Mouse (Mus musculus) stomach, embryonic 16.5 days (tissue): Measurements from ENCODE around the gene Rubcn. TPM values are rescaled to one million over a fixed set of nuclear protein-coding genes. Genes with fewer than 3 reads are reported as not detected.

ENCODE experiments used
- ATAC-seq: fragments of 200-750 bp; cut with Nextera tagmentation; 2 replicates; pipeline ENCODE4 v1.8.0; 2017; ENCODE audit warnings: moderate number of reproducible peaks, moderate TSS enrichment; ENCODE audit not compliant: insufficient read depth, low FRiP score
- H3K27ac ChIP-seq: fragments of 300-500 bp; sonication (generic); 2 replicates; pipeline ENCODE4 v1.5.1; 2014; ENCODE audit warnings: low read length
- H3K27me3 ChIP-seq: fragments of 300-500 bp; sonication (generic); 2 replicates; pipeline ENCODE4 v1.6.1; 2014; ENCODE audit warnings: low read length, control low read depth, mixed read lengths; ENCODE audit not compliant: control insufficient read depth, insufficient read depth
- H3K36me3 ChIP-seq: fragments of 300-500 bp; sonication (generic); 2 replicates; pipeline ENCODE4 v1.6.1; 2014; ENCODE audit warnings: low read length; ENCODE audit not compliant: control insufficient read depth, insufficient read depth
- H3K4me1 ChIP-seq: fragments of 300-500 bp; sonication (generic); 2 replicates; pipeline ENCODE4 v1.6.1; 2014; ENCODE audit warnings: low read length, control low read depth, mixed read lengths; ENCODE audit not compliant: control insufficient read depth, insufficient read depth
- H3K4me2 ChIP-seq: fragments of 300-500 bp; sonication (generic); 2 replicates; pipeline ENCODE4 v1.6.1; 2014; ENCODE audit warnings: low read depth, low read length, mixed read lengths
- H3K4me3 ChIP-seq: fragments of 300-500 bp; sonication (generic); replicated peaks from 2 replicates; pipeline ENCODE4 v1.5.1; 2014; ENCODE audit warnings: mild to moderate bottlenecking, low read length
- H3K9ac ChIP-seq: fragments of 300-500 bp; sonication (generic); 2 replicates; pipeline ENCODE4 v1.6.1; 2014; ENCODE audit warnings: low read length
- H3K9me3 ChIP-seq: fragments of 300-500 bp; sonication (generic); replicated peaks from 2 replicates; pipeline ENCODE4 v1.6.1; 2016; ENCODE audit warnings: low read length, control low read depth; ENCODE audit not compliant: control insufficient read depth
- WGBS: fragments of 180-500 bp; shearing (Covaris S2); extraction: QIAGEN DNeasy Blood & Tissue Kit; methylation state at CpG from one replicate; pipeline ENCODE4 v1.1.7; 2014; 5-methylcytosine and 5-hydroxymethylcytosine counted together
- polyA plus RNA-seq: library from polyadenylated mRNA; unstranded; fragments of >200 nt; fragmentation: Nextera tagmentation; extraction: Ambion mirVana; gene quantifications from 2 replicates; pipeline ENCODE4 v1.2.1, GENCODE M21; 2015

The Rubcn gene
- polyA plus RNA-seq, 1 experiment from 2014 or later = 24.7 TPM

DNA sequence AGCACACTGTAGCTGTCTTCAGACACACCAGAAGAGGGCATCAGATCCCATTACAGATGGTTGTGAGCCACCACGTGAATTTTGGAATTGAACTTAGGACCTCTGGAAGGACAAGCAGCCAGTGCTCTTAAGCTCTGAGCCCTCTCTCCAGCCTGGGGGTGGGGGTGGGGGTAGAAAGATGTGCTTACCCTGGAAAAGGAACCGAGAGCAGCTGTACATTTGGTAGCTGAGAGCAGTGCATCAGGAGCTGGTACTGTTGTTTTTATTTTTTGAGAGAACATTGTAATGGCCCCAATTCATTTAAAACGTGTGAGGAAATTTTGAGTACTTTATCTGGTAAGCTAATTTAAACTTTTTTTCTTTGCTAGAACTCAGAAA lies 24.5 kb upstream of the Rubcn start:
- Histone ChIP-seq H3K36me3 (peaks cover 3% of the 10 kb centered on the region; the same call in 1 of the 2 replicates), H3K9me3 (no peaks in the 10 kb centered on the region), H3K4me1 (no peaks in the 10 kb centered on the region), H3K4me3 (no peak overlapping the region), H3K9ac (no peak overlapping the region), H3K27ac (no peak overlapping the region), H3K27me3 (no peaks in the 10 kb centered on the region), H3K4me2 (no peak overlapping the region)
- no peak for ATAC-seq
- WGBS = 58% methylated on average over 3 of the region's 3 CpGs

DNA sequence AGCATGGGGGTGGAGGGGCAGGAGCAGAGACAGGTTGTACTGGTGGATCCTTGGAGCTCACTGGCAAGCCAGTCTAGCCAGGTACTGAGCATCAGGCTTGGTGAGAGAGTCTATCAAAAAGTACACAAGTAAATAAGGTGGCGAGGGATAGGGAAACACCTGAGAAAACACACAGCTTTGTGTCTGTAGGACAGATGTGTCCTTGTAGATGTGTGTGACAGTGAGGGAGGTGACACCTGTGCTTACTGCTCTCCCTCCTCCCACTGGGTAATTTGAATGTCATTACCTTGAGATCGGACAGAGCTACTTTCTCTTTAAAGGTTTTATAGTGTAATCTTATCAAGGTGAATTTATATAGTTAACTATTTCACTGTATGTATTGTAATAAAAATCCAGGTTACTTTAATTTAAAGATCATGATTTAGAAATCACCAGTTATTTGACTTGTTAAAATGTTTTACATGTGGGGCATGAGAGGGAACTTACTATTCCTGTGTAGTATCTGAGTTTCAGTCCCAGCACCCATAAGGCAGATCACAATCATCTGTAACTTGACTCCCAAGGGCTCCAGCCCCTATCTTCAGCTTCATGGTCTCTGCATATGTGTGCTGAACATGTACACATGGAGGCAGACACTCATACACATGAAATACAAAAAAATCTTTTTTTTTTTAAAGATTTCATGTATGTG lies 23.9 kb upstream of the Rubcn start:
- 72% methylated on average over 2 of the region's 2 CpGs for WGBS
- Histone ChIP-seq H3K4me1 (no peaks in the 10 kb centered on the region), H3K36me3 (no peaks in the 10 kb centered on the region), H3K4me2 (no peak overlapping the region), H3K27me3 (no peaks in the 10 kb centered on the region), H3K9me3 (no peaks in the 10 kb centered on the region), H3K9ac (no peak overlapping the region), H3K27ac (no peak overlapping the region), H3K4me3 (no peak overlapping the region)
- ATAC-seq = no peak

DNA sequence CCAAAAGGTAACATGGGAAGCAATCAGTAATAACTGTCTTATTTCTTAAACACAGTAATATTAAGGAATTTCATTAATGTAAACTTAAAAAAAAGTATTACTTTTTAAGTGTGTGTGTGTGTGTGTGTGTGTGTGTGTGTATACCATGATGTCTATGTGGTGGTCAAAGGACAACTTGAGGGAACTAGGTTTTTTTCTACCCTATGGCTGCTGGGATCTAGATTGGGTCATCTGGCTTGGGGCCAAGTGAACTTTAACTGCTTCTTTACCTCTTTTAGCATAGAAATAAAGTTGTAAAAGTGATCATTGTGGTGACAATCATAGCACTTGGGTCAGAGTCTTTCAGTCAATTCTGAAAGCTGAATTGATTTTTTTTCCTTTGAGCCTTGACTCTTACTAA lies 18.6 kb upstream of the Rubcn start:
- Histone ChIP-seq H3K9me3 (no peaks in the 10 kb centered on the region), H3K4me1 (no peaks in the 10 kb centered on the region), H3K4me3 (no peak overlapping the region), H3K36me3 (peaks cover 13% of the 10 kb centered on the region; the same call in 1 of the 2 replicates), H3K4me2 (no peak overlapping the region), H3K27me3 (no peaks in the 10 kb centered on the region), H3K27ac (no peak overlapping the region), H3K9ac (no peak overlapping the region)
- no peak for ATAC-seq

DNA sequence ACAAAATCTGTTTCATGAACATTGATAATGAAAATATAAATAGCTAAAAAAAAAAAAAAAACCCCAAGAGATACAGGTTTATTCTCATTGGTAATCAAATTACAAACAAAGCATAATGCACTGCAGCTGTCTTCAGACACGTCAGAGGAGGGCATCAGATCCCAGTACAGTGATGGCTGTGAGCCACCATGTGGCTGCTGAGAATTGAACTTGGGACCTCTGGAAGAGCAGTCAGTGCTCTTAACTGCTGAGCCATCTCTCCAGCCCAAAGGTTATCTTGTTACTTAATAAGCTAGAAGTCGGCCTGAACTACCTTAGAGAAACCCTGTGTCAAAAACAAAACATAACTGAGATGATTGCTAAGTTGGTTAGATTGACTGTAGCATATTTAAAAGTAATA lies 12.3 kb upstream of the Rubcn start:
- ATAC-seq = no peak
- H3K27me3 ChIP-seq = no peaks in the 10 kb centered on the region
- no peak overlapping the region for H3K4me3 ChIP-seq
- WGBS = 61% methylated on average over 2 of the region's 2 CpGs
- H3K4me1 ChIP-seq = no peaks in the 10 kb centered on the region
- H3K9ac ChIP-seq = no peak overlapping the region
- H3K27ac ChIP-seq = no peak overlapping the region
- no peak overlapping the region for H3K4me2 ChIP-seq
- H3K9me3 ChIP-seq = no peaks in the 10 kb centered on the region
- 0 out of 2 replicates have a peak, but pooled peaks cover 15% of the 10 kb centered on the region for H3K36me3 ChIP-seq

DNA sequence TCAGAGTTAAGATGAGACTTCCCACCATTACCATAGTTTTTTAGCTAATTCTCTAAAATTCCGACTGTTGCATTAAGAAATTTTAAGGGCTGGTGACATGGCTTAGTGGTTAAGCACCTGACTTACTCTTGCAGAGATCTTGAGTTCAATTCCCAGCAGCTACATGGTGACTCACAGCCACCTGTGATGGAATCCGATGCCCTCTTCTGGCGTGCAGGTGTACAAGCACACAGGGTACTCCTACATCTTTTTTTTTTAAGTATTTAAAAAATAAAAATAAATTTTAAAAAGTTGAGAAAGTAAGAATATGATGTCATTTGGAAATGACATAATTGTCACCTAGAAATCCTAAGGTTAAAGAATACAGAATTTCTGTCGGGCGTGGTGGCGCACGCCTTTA lies 10.4 kb upstream of the Rubcn start:
- WGBS = 88% methylated on average over 7 of the region's 7 CpGs
- H3K4me1 ChIP-seq = no peaks in the 10 kb centered on the region
- 0 out of 2 replicates have a peak, but pooled peaks cover 15% of the 10 kb centered on the region for H3K36me3 ChIP-seq
- H3K4me3 ChIP-seq = no peak overlapping the region
- H3K27ac ChIP-seq = no peak overlapping the region
- ATAC-seq = no peak
- H3K4me2 ChIP-seq = no peak overlapping the region
- H3K27me3 ChIP-seq = no peaks in the 10 kb centered on the region
- no peak overlapping the region for H3K9ac ChIP-seq
- H3K9me3 ChIP-seq = no peaks in the 10 kb centered on the region

DNA sequence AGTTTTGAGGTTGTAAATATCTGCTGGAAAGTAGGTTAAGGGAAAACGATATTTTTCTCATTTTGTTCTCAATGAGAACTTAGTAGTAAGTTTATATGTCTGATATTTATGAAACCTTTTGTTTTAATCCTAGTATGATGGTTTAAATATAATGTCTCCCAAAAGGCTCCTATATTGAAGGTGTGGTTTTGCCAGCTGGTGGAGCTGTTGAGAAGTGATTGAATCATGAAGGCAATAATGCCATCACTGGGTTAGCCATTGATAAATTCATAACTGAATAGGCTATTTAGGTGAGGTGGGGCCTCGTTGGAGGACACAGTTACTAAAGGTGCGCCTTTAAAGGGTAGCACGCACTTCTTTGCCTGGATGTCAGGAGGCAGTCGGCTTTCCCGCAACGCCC lies 4.0 kb upstream of the Rubcn start:
- Histone ChIP-seq H3K27me3 (no peaks in the 10 kb centered on the region), H3K27ac (no peak overlapping the region), H3K9me3 (no peaks in the 10 kb centered on the region), H3K36me3 (0 out of 2 replicates have a peak, but pooled peaks cover 2% of the 10 kb centered on the region), H3K4me2 (no peak overlapping the region), H3K9ac (no peak overlapping the region), H3K4me1 (peaks cover 10% of the 10 kb centered on the region), H3K4me3 (no peak overlapping the region)
- no peak for ATAC-seq
- WGBS = 74% methylated on average over 7 of the region's 7 CpGs

DNA sequence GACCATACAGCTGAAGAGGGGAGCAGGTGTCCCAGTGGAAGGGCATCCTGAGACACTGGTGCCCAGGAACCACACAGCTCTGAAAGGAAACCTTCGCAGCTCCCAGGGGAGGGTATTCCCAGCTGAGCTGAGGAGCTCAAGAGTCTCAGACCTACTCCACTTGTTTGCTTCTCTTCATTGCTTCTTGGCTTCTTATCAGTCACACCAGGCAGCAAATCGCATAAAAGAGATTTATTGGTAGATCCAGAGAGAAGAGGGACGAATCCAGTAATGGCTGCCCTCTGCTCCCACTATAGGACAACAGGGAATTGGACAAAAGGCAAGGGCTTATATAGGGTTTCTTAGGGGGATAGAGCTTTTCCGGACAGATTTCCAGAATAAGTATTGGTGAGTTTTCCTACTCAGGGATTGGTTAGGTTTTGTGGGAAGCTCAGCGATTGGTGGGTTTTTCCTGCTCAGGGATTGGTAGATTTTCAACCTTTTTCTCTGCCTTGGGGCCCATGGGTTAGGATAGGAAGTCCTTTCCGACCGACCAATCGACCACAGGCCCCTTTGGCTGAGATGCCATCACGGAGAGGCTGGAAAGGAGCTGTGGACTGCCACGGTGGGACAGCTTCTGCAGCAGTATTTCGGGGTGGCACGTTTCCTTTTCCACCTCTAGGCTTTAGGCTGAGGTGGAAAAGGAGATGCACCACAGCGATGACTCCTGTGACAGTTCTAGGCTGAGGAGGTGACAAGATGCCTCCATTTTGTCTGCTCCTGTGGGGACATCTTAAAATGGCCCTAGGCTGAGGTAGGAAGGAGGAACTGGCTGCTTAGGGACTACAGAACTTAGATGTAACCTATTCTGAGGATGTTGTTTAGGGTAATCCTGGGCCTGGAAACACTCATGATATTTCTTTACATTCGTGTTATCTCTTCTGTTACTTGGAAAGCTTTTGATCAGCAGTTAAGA lies 1.7 kb upstream of the Rubcn start:
- no peak for ATAC-seq
- no peaks in the 10 kb centered on the region for H3K27me3 ChIP-seq
- H3K4me2 ChIP-seq = peak overlapping the region; percentile 93
- no peak overlapping the region; the same call in 1 of the 2 replicates for H3K27ac ChIP-seq
- no peaks in the 10 kb centered on the region for H3K36me3 ChIP-seq
- H3K9ac ChIP-seq = peak overlapping the region; percentile 57
- WGBS = 79% methylated on average over 14 of the region's 14 CpGs
- H3K9me3 ChIP-seq = no peaks in the 10 kb centered on the region
- peak overlapping the region; percentile 95 for H3K4me3 ChIP-seq
- peaks cover 10% of the 10 kb centered on the region for H3K4me1 ChIP-seq

DNA sequence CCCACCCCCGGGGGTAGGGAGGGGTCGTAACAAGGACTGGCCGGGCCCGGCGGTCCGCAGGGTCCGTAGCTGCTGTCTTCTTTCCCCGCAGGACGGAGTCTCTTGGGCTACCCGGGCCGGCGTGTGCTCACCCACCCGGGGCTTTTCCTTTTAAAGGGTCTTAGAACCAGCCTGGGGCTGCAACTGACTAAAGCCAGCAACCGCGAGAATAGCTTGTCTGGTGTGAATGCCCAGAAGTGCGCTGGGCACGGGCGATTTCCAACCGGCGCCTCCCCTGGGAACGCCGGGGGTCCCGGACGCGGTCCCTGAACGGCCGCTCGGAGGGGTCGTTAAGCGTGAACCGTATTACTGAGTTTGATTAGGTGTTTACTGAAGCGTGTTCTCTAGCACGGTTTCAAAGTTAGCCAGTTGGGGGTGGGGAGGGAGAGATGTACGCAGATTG lies 612 bp upstream of the Rubcn start:
- Histone ChIP-seq H3K27me3 (no peaks in the 10 kb centered on the region), H3K4me3 (peak overlapping the region; percentile 95), H3K9ac (peak overlapping the region; percentile 84), H3K4me1 (peaks cover 10% of the 10 kb centered on the region), H3K9me3 (no peaks in the 10 kb centered on the region), H3K36me3 (no peaks in the 10 kb centered on the region), H3K4me2 (peak overlapping the region; percentile 93), H3K27ac (peak overlapping the region; percentile 84)
- under 1% methylated on average over 34 of the region's 34 CpGs for WGBS
- ATAC-seq = peak; percentile 34; the same call in 1 of the 2 replicates

DNA sequence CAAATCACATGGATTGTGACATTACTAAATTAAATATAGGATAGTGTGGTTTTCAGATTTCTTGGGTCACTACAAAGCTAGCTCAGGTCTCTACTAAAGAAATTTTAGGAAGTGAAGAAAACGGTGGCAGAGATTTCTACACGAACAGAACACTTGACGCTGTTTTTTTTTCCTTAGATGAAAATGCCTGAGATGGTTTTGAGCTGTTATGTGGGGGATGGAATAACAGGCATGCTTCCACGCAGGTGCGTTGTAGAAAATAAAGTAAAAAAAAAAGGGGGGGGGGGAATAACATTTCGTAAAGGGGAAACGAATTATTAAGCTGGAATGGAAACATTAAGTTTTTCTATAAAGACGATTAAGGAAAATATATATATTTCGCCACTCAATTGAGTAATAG lies 735 bp downstream of the Rubcn start:
- H3K9me3 ChIP-seq = no peaks in the 10 kb centered on the region
- 15% methylated on average over 9 of the region's 9 CpGs for WGBS
- H3K36me3 ChIP-seq = no peaks in the 10 kb centered on the region
- no peak for ATAC-seq
- H3K4me2 ChIP-seq = peak overlapping the region; percentile 53
- peaks cover 10% of the 10 kb centered on the region for H3K4me1 ChIP-seq
- H3K27me3 ChIP-seq = no peaks in the 10 kb centered on the region
- peak overlapping the region; percentile 95 for H3K4me3 ChIP-seq
- peak overlapping the region; percentile 84 for H3K9ac ChIP-seq
- no peak overlapping the region for H3K27ac ChIP-seq
